Mouse (Mus musculus) embryonic facial prominence, embryonic 14.5 days (tissue): ENCODE data around the gene Ogfod2. TPM values are rescaled to one million over a fixed set of nuclear protein-coding genes. Genes with fewer than 3 reads are reported as not detected.

Experiments used
- polyA plus RNA-seq: library from polyadenylated mRNA; unstranded; fragments of >200 nt; fragmentation: Nextera tagmentation; extraction: Ambion mirVana; gene quantifications from 2 replicates; pipeline ENCODE4 v1.2.1, GENCODE M21; 2014

Gene Ogfod2
- polyA plus RNA-seq, 1 experiment from 2014 or later = 16.1 TPM

Other genes with a start within 250 kb of the Ogfod2 start
- gene Hcar2, start 246.8 kb upstream of the Ogfod2 start, polyA plus RNA-seq = 1.6 and 1.8 TPM in 2 replicates
- 1.2 and 2.3 TPM in 2 replicates for gene Hcar1, start 232.3 kb upstream of the Ogfod2 start, polyA plus RNA-seq
- 107 and 109 TPM in 2 replicates for gene Denr, start 205.1 kb upstream of the Ogfod2 start, polyA plus RNA-seq
- gene Gm43518, start 184.9 kb upstream of the Ogfod2 start, polyA plus RNA-seq = 0.67 and 0.68 TPM in 2 replicates
- gene Ccdc62, start 181.6 kb upstream of the Ogfod2 start, polyA plus RNA-seq = 4.6 and 6.4 TPM in 2 replicates
- gene Hip1r, start 138.7 kb upstream of the Ogfod2 start, polyA plus RNA-seq = 7.5 and 8.4 TPM in 2 replicates
- 30.4 and 31.7 TPM in 2 replicates for gene Vps37b, start 80.0 kb upstream of the Ogfod2 start, polyA plus RNA-seq
- gene Abcb9, start 16.5 kb upstream of the Ogfod2 start, polyA plus RNA-seq = 2.1 and 2.3 TPM in 2 replicates
- gene Arl6ip4, start 3.8 kb downstream of the Ogfod2 start, polyA plus RNA-seq = 76.5 and 77.5 TPM in 2 replicates
- gene Pitpnm2, start 137.5 kb downstream of the Ogfod2 start, polyA plus RNA-seq = 7.6 and 8.4 TPM in 2 replicates
- gene Mphosph9, start 215.7 kb downstream of the Ogfod2 start, polyA plus RNA-seq = 9.3 and 10.2 TPM in 2 replicates
- gene 2810006K23Rik, start 215.8 kb downstream of the Ogfod2 start, polyA plus RNA-seq = 9.3 and 10.4 TPM in 2 replicates